Mouse (Mus musculus) olfactory bulb, adult 2 months (tissue): ENCODE measurements at regions not wholly inside any gene's neighbourhood (a gene's known extent, or its start where the extent isn't known, plus 50 kb on each side); places are given as distances from the start of the nearest gene placed in this dataset.

Experiments used
- CTCF ChIP-seq: fragments of 200-500 bp; IDR thresholded peaks from 2 replicates; pipeline ENCODE4 v1.5.1; 2012; ENCODE audit warnings: low read depth, mild to moderate bottlenecking, low read length, moderate library complexity; ENCODE audit not compliant: insufficient read depth
- POLR2A ChIP-seq: fragments of 200-500 bp; IDR thresholded peaks from 2 replicates; pipeline ENCODE4 v1.6.1; 2012; ENCODE audit warnings: mild to moderate bottlenecking, low read depth, low read length, moderate library complexity; ENCODE audit not compliant: insufficient read depth

DNA sequence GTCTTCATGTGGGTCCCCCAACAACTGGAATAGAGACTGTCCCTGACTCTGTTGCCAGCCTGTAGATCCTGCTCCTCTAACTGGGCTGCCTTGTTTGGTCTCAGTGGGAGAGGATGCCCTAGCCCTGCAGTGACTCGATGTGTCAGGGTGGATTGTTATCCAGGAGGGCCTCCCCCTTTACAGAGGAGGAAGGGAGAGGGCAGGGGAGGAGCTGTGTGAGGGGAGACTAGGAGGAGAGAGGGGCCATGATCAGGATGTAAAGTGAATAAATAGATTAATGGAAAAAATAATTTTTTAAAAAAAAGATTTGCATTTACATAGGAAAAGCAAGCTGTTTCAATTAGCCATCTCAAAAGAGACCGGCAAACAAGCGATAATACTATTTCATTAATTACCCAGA, 80.1 kb upstream of the Ndufb6 start:
- TF ChIP-seq POLR2A (no peak), CTCF (no peak)
